Mouse (Mus musculus) brain, embryonic 14.5 days (tissue): ENCODE results near the gene Zbtb37.

Source experiments
- CTCF ChIP-seq: fragments of 200-500 bp; IDR thresholded peaks from 2 replicates; pipeline ENCODE4 v1.5.1; 2012; ENCODE audit warnings: inconsistent platforms, mild to moderate bottlenecking, moderate library complexity, borderline replicate concordance; ENCODE audit not compliant: insufficient read depth, insufficient read length; ENCODE audit errors: extremely low read depth
- POLR2A ChIP-seq: fragments of 200-500 bp; IDR thresholded peaks from 2 replicates; pipeline ENCODE4 v1.6.1; 2012; ENCODE audit warnings: mild to moderate bottlenecking, inconsistent platforms, borderline replicate concordance; ENCODE audit not compliant: poor library complexity, insufficient read depth, insufficient read length, severe bottlenecking; ENCODE audit errors: extremely low read depth

GRCm38 (mm10) chr1:160968643-160969042, 66.0 kb downstream of the Zbtb37 start:
- no peak for TF ChIP-seq CTCF
- TF ChIP-seq POLR2A: no peak
